Mouse (Mus musculus) stomach, embryonic 15.5 days (tissue): Measurements from ENCODE around the gene Samhd1. TPM values are rescaled to one million over a fixed set of nuclear protein-coding genes. Genes with fewer than 3 reads are reported as not detected.

Experiments
- ATAC-seq: fragments of 200-750 bp; cut with Nextera tagmentation; 2 replicates; pipeline ENCODE4 v1.8.0; 2017; ENCODE audit warnings: low read depth, moderate number of reproducible peaks, moderate TSS enrichment; ENCODE audit not compliant: insufficient read depth, low FRiP score
- H3K27ac ChIP-seq: fragments of 300-500 bp; sonication (generic); 2 replicates; pipeline ENCODE4 v1.5.1; 2015; ENCODE audit warnings: mild to moderate bottlenecking, inconsistent platforms
- H3K27me3 ChIP-seq: fragments of 300-500 bp; sonication (generic); replicated peaks from 2 replicates; pipeline ENCODE4 v1.6.1; 2015; ENCODE audit warnings: inconsistent platforms
- H3K36me3 ChIP-seq: fragments of 300-500 bp; sonication (generic); 2 replicates; pipeline ENCODE4 v1.6.1; 2015; ENCODE audit warnings: inconsistent platforms
- H3K4me1 ChIP-seq: fragments of 300-500 bp; sonication (generic); 2 replicates; pipeline ENCODE4 v1.6.1; 2015; ENCODE audit warnings: inconsistent platforms
- H3K4me2 ChIP-seq: fragments of 300-500 bp; sonication (generic); 2 replicates; pipeline ENCODE4 v1.6.1; 2015; ENCODE audit warnings: mild to moderate bottlenecking, inconsistent platforms
- H3K4me3 ChIP-seq: fragments of 300-500 bp; sonication (generic); replicated peaks from 2 replicates; pipeline ENCODE4 v1.5.1; 2015; ENCODE audit warnings: inconsistent platforms
- H3K9ac ChIP-seq: fragments of 300-500 bp; sonication (generic); 2 replicates; pipeline ENCODE4 v1.6.1; 2015; ENCODE audit warnings: inconsistent platforms
- H3K9me3 ChIP-seq: fragments of 300-500 bp; sonication (generic); 2 replicates; pipeline ENCODE4 v1.6.1; 2016; ENCODE audit warnings: inconsistent platforms
- WGBS: fragments of 180-500 bp; shearing (Covaris S2); methylation state at CpG from one replicate; pipeline ENCODE4 v1.1.7; 2015; 5-methylcytosine and 5-hydroxymethylcytosine counted together
- polyA plus RNA-seq: library from polyadenylated mRNA; unstranded; fragments of >200 nt; fragmentation: Nextera tagmentation; extraction: Ambion mirVana; gene quantifications from 2 replicates; pipeline ENCODE4 v1.2.1, GENCODE M21; 2015

Gene Samhd1
- polyA plus RNA-seq, 1 experiment from 2014 or later: 27.1 TPM

DNA sequence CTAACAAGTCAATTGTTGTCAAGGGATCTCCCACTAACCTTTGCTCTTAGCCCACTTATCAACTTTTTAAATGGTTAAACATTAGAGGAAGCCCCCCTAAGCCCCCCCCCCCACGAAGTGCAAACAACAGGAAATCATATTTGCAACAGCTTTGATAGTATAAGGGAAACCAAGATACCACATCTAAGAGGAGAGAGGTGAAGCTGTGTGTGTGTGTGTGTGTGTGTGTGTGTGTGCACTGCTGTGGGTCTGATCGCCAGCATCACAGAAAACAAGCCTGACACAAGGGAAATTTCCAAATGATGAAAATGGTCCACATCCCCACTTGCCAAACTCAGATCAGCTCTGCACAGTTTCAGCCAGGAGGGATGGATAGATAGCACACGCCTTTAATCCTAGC, 16.0 kb downstream of the Samhd1 start:
- Histone ChIP-seq H3K36me3 (peaks cover 3% of the 10 kb centered on the region; the same call in 1 of the 2 replicates), H3K4me1 (no peaks in the 10 kb centered on the region), H3K4me2 (no peak overlapping the region), H3K27me3 (no peaks in the 10 kb centered on the region), H3K9ac (no peak overlapping the region), H3K4me3 (no peak overlapping the region), H3K9me3 (no peaks in the 10 kb centered on the region), H3K27ac (peak overlapping the region; percentile 41; the same call in 1 of the 2 replicates)
- peak; percentile 67; the same call in 1 of the 2 replicates for ATAC-seq
- 63% methylated on average over 3 of the region's 3 CpGs for WGBS

DNA sequence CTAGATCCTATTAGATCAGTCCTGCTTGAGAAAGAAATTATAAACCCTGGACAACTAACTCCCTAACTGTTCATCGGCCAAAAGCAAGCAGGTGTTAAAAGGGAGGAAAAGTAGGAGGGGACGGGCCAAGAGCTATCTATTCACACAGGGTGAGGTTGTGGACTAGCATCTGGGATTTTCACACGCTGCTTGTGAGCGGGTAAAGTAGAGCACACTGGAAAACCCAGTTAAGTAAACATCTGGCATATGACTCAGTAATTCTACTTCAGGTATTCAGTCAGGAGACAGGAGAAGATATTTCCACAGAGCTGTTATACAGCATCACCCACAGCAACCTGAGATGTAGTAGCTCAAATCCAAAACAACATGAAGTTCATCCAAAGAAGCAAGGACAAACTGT, 16.5 kb downstream of the Samhd1 start:
- no peak overlapping the region for H3K9ac ChIP-seq
- 78% methylated on average over 4 of the region's 4 CpGs for WGBS

GRCm38 (mm10) chr2:157116964-157117363, 18.1 kb downstream of the Samhd1 start:
- 20% methylated on average over 3 of the region's 3 CpGs for WGBS
- no peak overlapping the region for H3K27ac ChIP-seq
- H3K9me3 ChIP-seq: no peaks in the 10 kb centered on the region
- H3K27me3 ChIP-seq: no peaks in the 10 kb centered on the region
- no peak for ATAC-seq
- no peaks in the 10 kb centered on the region for H3K4me1 ChIP-seq
- H3K4me2 ChIP-seq: no peak overlapping the region
- no peak overlapping the region for H3K4me3 ChIP-seq
- H3K36me3 ChIP-seq: 0 out of 2 replicates have a peak, but pooled peaks cover 11% of the 10 kb centered on the region
- H3K9ac ChIP-seq: no peak overlapping the region

More for the DNA sequence above, 16.5 kb downstream of the Samhd1 start:
- ATAC-seq: peak; percentile 81; the same call in 1 of the 2 replicates
- no peaks in the 10 kb centered on the region for H3K9me3 ChIP-seq
- no peak overlapping the region for H3K4me2 ChIP-seq
- H3K27ac ChIP-seq: peak overlapping the region; percentile 44; the same call in 1 of the 2 replicates
- H3K36me3 ChIP-seq: peaks cover 5% of the 10 kb centered on the region; the same call in 1 of the 2 replicates
- no peaks in the 10 kb centered on the region for H3K27me3 ChIP-seq
- H3K4me3 ChIP-seq: no peak overlapping the region
- H3K4me1 ChIP-seq: no peaks in the 10 kb centered on the region

- Histone ChIP-seq H3K4me1 (no peaks in the 10 kb centered on the region), H3K9ac (no peak overlapping the region), H3K4me3 (no peak overlapping the region), H3K9me3 (no peaks in the 10 kb centered on the region), H3K27me3 (no peaks in the 10 kb centered on the region), H3K36me3 (peaks cover 16% of the 10 kb centered on the region; the same call in 1 of the 2 replicates), H3K27ac (no peak overlapping the region), H3K4me2 (no peak overlapping the region)
- ATAC-seq: no peak
- WGBS: 86% methylated on average over 4 of the region's 4 CpGs
Measured at GRCm38 (mm10) chr2:157108236-157108635, 26.8 kb downstream of the Samhd1 start.

DNA sequence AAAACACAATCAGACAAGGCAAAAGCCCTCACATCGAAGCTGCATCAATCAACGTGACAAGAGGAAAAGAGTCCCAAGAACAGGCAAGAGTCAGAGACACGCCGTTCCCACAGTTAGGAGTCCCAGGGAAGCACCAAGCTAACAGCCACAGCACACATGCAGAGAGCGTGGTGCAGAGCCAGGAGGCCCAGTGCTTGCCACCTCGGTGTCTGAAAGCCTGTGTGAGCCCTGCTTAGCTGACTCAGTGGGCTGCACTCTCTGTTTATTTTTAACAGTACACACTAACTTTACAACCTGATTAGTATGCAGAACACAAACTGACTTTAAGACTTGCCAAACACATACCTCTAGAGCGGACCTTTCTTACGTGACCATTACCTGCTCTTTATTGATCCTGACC, 30.6 kb downstream of the Samhd1 start:
- no peak overlapping the region for H3K9ac ChIP-seq
- no peaks in the 10 kb centered on the region for H3K27me3 ChIP-seq
- ATAC-seq: no peak
- 83% methylated on average over 8 of the region's 8 CpGs for WGBS
- H3K27ac ChIP-seq: no peak overlapping the region
- peaks cover 23% of the 10 kb centered on the region; the same call in 1 of the 2 replicates for H3K36me3 ChIP-seq
- H3K4me3 ChIP-seq: no peak overlapping the region
- H3K4me2 ChIP-seq: no peak overlapping the region
- no peaks in the 10 kb centered on the region for H3K9me3 ChIP-seq
- H3K4me1 ChIP-seq: no peaks in the 10 kb centered on the region

- Histone ChIP-seq H3K27me3 (no peaks in the 10 kb centered on the region), H3K9me3 (no peaks in the 10 kb centered on the region), H3K4me2 (no peak overlapping the region), H3K4me1 (no peaks in the 10 kb centered on the region), H3K9ac (no peak overlapping the region), H3K27ac (no peak overlapping the region), H3K36me3 (peaks cover 28% of the 10 kb centered on the region), H3K4me3 (no peak overlapping the region)
- 71% methylated on average over 2 of the region's 2 CpGs for WGBS
- no peak for ATAC-seq
Measured at GRCm38 (mm10) chr2:157102256-157102655, 32.8 kb downstream of the Samhd1 start.

DNA sequence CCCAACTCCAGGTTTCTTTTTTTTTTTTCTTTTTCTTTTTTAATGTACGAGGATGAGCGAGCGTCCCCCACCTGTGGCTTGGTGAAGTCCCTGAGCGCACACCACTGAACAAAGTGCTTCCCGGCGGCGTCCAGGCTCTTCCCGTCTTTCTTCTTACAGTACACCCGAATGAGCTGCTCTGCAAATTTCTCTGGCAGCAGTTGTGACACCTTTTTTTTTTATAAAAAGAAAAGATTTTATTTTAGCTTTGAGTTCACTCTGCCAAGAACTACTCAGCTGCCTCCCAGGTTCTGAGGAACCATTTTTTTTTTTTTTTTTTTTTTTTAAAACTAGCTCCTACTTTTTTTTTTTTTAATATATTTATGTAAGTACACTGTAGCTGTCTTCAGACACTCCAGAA, 33.4 kb downstream of the Samhd1 start:
- Histone ChIP-seq H3K36me3 (peaks cover 28% of the 10 kb centered on the region), H3K27ac (no peak overlapping the region), H3K4me2 (no peak overlapping the region), H3K4me1 (no peaks in the 10 kb centered on the region), H3K9me3 (no peaks in the 10 kb centered on the region), H3K27me3 (no peaks in the 10 kb centered on the region), H3K4me3 (no peak overlapping the region), H3K9ac (no peak overlapping the region)
- ATAC-seq: no peak
- WGBS: 95% methylated on average over 9 of the region's 9 CpGs

GRCm38 (mm10) chr2:157100319-157100605, 34.8 kb downstream of the Samhd1 start:
- H3K4me3 ChIP-seq: no peak overlapping the region
- 82% methylated on average over 12 of the region's 12 CpGs for WGBS
- no peaks in the 10 kb centered on the region for H3K27me3 ChIP-seq
- no peaks in the 10 kb centered on the region for H3K9me3 ChIP-seq
- ATAC-seq: no peak
- no peak overlapping the region for H3K9ac ChIP-seq
- H3K4me2 ChIP-seq: no peak overlapping the region
- H3K27ac ChIP-seq: no peak overlapping the region
- no peaks in the 10 kb centered on the region for H3K4me1 ChIP-seq
- H3K36me3 ChIP-seq: peaks cover 28% of the 10 kb centered on the region

- Histone ChIP-seq H3K4me1 (no peaks in the 10 kb centered on the region), H3K9me3 (no peaks in the 10 kb centered on the region), H3K27me3 (no peaks in the 10 kb centered on the region), H3K4me3 (no peak overlapping the region), H3K9ac (no peak overlapping the region), H3K4me2 (no peak overlapping the region), H3K36me3 (peaks cover 25% of the 10 kb centered on the region), H3K27ac (no peak overlapping the region)
- no peak for ATAC-seq
- 70% methylated on average over 12 of the region's 12 CpGs for WGBS
Measured at GRCm38 (mm10) chr2:157099532-157100318, 35.3 kb downstream of the Samhd1 start.

GRCm38 (mm10) chr2:157095005-157095755, 39.9 kb downstream of the Samhd1 start:
- no peak overlapping the region for H3K27ac ChIP-seq
- H3K27me3 ChIP-seq: no peaks in the 10 kb centered on the region
- 63% methylated on average over 9 of the region's 9 CpGs for WGBS
- ATAC-seq: peak; percentile 54; the same call in 1 of the 2 replicates
- H3K4me3 ChIP-seq: no peak overlapping the region
- H3K4me1 ChIP-seq: peaks cover 9% of the 10 kb centered on the region
- no peaks in the 10 kb centered on the region for H3K9me3 ChIP-seq
- no peak overlapping the region for H3K4me2 ChIP-seq
- peaks cover 9% of the 10 kb centered on the region for H3K36me3 ChIP-seq
- no peak overlapping the region for H3K9ac ChIP-seq

- 0 out of 2 replicates have a peak, but pooled peaks have one; percentile 5 for ATAC-seq
- Histone ChIP-seq H3K9ac (no peak overlapping the region), H3K36me3 (no peaks in the 10 kb centered on the region), H3K4me2 (no peak overlapping the region), H3K4me3 (no peak overlapping the region), H3K27ac (no peak overlapping the region), H3K27me3 (no peaks in the 10 kb centered on the region), H3K4me1 (peaks cover 9% of the 10 kb centered on the region), H3K9me3 (no peaks in the 10 kb centered on the region)
- 27% methylated on average over 8 of the region's 8 CpGs for WGBS
Measured at GRCm38 (mm10) chr2:157092024-157092423, 43.0 kb downstream of the Samhd1 start.
